Mouse (Mus musculus): Measurements from ENCODE around the gene Fbxw10.
A peak's percentile ranks its signal among the peaks of the same experiment; 100 is the strongest.

The Fbxw10 gene

DNA sequence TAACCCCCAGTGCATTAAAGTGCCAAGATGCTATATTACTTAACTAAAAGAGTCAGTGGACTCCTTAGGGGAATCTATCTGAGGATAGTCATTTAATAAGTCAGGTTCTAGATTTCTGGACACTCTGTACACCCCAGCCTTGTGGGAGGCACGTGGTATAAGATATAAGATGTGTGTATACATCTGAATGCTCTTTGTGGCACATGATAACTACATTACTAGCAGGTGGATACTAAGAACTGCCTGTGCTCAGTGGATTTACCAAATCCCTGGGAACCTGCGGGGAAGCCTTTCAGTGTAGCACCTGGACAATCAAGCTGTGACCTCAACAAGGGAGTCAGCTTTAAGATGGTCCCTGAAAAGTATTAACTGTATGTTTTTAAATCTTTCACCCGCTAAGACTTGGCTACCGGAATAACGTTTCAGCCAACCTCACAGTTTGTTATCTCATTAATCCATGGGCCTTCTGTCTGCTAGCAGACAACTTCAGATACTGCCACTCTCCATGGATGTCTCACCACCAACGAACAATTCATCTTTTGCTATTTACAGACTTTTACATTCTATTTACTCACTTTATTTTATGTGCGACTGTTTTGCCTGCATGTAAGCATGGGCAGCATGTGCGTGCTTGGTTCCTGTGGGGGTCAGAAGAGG, 23.0 kb downstream of the Fbxw10 start:
- H3K27me3 ChIP-seq (ENCODE audit: control insufficient read depth, insufficient read depth, low read length, poor library complexity, severe bottlenecking) = no peaks in the 10 kb centered on the region
- H3K36me3 ChIP-seq (ENCODE audit: control insufficient read depth, insufficient read depth, low read length, poor library complexity, severe bottlenecking) = no peaks in the 10 kb centered on the region
- no peak for DNase-seq (ENCODE audit: low read depth, low spot score)

DNA sequence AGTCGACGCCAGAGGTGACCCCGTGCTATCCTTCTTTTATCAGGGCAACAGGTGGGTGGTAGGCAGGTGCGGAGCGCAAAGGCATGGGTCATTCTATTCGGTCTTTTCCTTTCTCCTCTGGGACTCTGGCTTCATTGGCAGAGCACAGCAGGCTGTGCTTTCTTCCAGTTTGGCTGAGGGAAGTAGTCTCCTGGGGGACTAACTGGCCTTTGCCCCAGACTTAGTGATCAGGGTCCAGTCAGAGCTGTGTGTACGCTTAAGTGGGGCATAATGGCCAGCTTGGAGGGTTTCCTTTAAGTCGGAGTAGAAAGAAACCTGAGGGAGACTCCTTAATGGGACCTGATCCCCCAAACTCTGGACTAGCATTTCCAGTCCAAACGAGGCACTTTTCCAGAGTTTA, 26.6 kb downstream of the Fbxw10 start:
- DNase-seq (ENCODE audit: low read depth, low spot score) = no peak
- Histone ChIP-seq H3K27me3 (ENCODE audit: control insufficient read depth, insufficient read depth, low read length, poor library complexity, severe bottlenecking) (no peaks in the 10 kb centered on the region), H3K36me3 (ENCODE audit: control insufficient read depth, insufficient read depth, low read length, poor library complexity, severe bottlenecking) (no peaks in the 10 kb centered on the region)

DNA sequence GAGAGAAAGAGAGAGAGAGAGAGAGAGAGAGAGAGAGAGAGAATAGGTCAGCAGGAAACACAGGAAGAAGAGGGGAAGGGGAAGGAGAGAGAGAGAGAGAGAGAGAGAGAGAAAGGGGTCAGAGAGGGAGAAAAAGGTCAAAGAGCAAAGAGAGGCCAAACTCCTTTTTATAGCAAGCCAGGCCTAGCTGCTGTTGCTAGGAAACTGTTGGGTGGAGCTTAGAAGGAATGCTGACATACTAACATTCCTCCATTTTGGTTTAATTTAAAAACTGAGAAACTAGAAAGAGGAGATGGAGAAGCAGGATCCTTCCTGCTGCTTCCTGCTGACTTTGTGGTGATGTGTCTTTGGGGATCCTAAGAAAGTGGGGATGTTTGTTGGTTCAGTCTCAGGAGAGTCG, 28.8 kb downstream of the Fbxw10 start:
- no peaks in the 10 kb centered on the region for H3K27me3 ChIP-seq (ENCODE audit: control insufficient read depth, insufficient read depth, low read length, poor library complexity, severe bottlenecking)
- DNase-seq (ENCODE audit: low read depth, low spot score) = no peak
- H3K36me3 ChIP-seq (ENCODE audit: control insufficient read depth, insufficient read depth, low read length, poor library complexity, severe bottlenecking) = no peaks in the 10 kb centered on the region

DNA sequence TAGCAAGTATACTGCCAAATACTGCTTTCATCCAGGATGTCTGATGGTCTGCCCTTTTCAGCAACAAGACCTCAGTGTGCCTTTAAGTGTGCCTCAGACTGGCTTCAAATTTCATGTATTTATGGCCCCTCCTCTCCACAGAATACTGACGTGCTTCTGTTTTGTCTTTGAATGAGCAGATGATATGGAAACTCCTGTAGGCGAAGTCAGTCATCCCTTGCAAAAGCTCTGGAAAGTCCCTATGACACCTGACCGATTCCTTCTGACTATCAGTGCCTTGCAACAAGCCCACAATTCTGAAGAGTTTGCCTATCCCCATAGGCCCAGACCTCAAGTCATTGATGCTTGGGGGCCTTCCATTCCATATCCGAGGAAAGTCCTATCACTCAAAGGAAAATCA, 29.6 kb downstream of the Fbxw10 start:
- Histone ChIP-seq H3K27me3 (ENCODE audit: control insufficient read depth, insufficient read depth, low read length, poor library complexity, severe bottlenecking) (no peaks in the 10 kb centered on the region), H3K36me3 (ENCODE audit: control insufficient read depth, insufficient read depth, low read length, poor library complexity, severe bottlenecking) (no peaks in the 10 kb centered on the region)
- peak; percentile 40 for DNase-seq (ENCODE audit: low read depth, low spot score)

DNA sequence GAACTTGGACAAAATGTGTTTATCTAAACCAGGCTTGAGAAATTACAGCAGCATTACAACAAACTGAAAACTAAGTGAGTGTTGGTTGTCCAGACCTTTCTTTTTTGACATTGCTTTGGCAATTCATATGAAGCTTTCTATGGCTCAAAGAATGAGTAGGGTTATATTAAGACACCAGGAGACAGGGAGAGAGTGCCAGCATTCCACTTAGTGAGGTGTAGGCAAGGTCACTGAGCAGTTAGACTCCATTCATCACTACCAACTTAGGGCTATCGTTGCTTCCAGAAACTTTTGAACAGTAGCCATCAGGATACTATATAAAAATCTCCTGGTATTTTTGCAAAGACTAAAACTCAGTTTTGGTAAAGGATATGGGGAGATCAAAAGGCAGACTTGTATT, 30.5 kb downstream of the Fbxw10 start:
- Histone ChIP-seq H3K36me3 (ENCODE audit: control insufficient read depth, insufficient read depth, low read length, poor library complexity, severe bottlenecking) (no peaks in the 10 kb centered on the region), H3K27me3 (ENCODE audit: control insufficient read depth, insufficient read depth, low read length, poor library complexity, severe bottlenecking) (no peaks in the 10 kb centered on the region)
- DNase-seq (ENCODE audit: low read depth, low spot score) = no peak

DNA sequence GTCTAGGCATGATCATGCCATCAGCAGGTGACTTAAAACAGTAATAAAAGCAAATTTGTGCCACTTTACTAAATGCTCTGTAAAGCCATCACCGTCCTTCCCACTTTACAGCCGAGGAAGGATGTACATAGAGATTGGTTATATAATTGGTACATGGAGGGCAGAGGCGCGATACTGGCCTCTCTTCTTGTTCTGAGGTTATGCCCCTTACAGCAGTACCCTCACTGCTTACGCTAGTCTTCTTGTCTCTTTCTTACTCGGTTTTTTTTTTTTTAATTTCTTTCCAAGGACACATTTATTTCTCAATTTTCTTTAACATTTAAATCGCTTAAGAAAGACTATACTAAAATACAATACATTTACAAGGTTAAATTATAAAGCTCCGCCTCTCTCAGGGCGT, 31.9 kb downstream of the Fbxw10 start:
- H3K27me3 ChIP-seq (ENCODE audit: control insufficient read depth, insufficient read depth, low read length, poor library complexity, severe bottlenecking) = no peaks in the 10 kb centered on the region
- DNase-seq (ENCODE audit: low read depth, low spot score) = peak; percentile 33
- H3K36me3 ChIP-seq (ENCODE audit: control insufficient read depth, insufficient read depth, low read length, poor library complexity, severe bottlenecking) = peaks cover 2% of the 10 kb centered on the region; the same call in 1 of the 2 replicates

DNA sequence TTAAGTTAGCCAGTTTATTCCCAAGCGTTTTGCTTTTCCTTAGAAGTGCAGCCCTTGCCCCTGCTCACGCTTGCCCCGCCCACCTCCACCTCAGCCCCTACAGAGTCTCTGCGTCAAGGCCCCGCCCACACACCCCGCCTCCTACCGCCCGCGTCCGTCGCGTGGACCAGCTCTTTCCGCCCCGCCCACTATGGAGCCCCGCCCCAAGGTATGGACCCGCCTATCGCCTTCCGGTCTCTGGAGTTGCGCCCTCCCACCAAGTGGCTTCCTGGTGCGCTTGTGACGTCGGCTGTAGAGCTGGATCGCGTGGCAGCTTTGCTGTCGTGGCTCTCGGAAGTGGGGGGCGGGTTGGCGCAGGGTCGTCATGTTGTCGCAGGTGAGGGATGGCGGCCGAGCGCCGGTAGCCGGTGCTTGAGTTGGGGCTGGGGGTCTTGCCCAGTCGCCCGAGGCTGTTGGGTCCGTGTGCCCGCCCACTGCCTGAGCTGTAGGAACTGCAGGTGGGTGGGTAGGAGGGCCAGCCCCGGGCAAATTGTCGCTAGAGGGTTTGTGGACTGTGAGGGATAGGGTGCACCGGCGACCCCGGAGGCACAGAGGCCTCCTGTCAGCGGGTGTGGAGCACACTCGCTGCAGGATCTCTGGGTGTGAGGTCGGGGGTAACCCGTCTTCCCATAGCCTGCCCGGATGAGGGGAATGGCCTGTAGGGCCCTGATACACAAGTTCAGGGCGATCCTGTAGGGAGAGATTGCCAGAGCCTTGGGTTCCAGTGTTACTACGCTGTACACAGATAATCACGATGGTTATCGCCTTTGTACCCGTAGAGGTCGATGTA, 32.6 kb downstream of the Fbxw10 start, which contains the start of gene Tvp23b:
TSS of gene Tvp23b (plus strand) at position 236 of the 829 bp plus-strand sequence.
- peaks cover 5% of the 10 kb centered on the region; the same call in 1 of the 2 replicates for H3K36me3 ChIP-seq (ENCODE audit: control insufficient read depth, insufficient read depth, low read length, poor library complexity, severe bottlenecking)
- no peaks in the 10 kb centered on the region for H3K27me3 ChIP-seq (ENCODE audit: control insufficient read depth, insufficient read depth, low read length, poor library complexity, severe bottlenecking)
- DNase-seq (ENCODE audit: low read depth, low spot score) = peak; percentile 99

DNA sequence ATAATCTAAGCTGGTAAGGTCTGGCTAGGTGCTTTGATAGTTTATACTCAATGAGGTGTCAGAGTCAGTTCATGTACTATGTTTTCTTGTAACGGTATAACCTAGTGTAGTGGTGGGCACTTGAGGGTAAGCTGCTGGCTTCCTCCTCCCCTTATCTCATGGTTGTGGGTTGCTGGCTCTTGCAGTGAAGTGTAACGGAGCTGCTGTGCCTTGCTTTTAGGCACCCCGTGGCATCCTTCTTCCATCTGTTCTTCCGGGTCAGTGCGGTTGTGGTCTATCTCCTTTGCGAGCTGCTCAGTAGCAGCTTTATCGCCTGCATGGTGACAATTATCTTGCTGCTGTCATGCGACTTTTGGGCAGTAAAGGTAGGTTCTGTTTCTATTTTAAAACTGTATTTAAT, 36.5 kb downstream of the Fbxw10 start:
- Histone ChIP-seq H3K27me3 (ENCODE audit: control insufficient read depth, insufficient read depth, low read length, poor library complexity, severe bottlenecking) (no peaks in the 10 kb centered on the region), H3K36me3 (ENCODE audit: control insufficient read depth, insufficient read depth, low read length, poor library complexity, severe bottlenecking) (peaks cover 11% of the 10 kb centered on the region)
- no peak for DNase-seq (ENCODE audit: low read depth, low spot score)

DNA sequence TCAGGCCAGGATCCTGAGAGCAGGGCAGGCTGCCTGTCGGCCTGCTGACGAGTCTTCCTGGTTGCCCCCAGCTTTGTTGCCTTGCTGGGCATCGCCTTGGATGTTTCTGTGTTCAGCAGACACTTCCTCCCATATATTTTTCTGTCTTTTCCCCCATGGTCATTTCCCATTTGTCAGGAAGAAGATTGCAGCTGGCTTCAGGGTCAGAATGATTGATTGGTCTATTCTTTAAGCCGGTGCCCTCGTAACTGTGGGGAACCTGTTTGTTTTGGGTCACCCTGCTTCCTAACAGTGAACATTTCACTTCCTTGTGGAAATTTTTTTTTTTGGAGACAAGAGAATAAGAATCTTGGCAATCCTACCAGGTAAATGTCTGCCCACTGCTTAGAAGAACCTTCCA, 38.5 kb downstream of the Fbxw10 start:
- DNase-seq (ENCODE audit: low read depth, low spot score) = no peak
- no peaks in the 10 kb centered on the region for H3K27me3 ChIP-seq (ENCODE audit: control insufficient read depth, insufficient read depth, low read length, poor library complexity, severe bottlenecking)
- H3K36me3 ChIP-seq (ENCODE audit: control insufficient read depth, insufficient read depth, low read length, poor library complexity, severe bottlenecking) = peaks cover 11% of the 10 kb centered on the region

DNA sequence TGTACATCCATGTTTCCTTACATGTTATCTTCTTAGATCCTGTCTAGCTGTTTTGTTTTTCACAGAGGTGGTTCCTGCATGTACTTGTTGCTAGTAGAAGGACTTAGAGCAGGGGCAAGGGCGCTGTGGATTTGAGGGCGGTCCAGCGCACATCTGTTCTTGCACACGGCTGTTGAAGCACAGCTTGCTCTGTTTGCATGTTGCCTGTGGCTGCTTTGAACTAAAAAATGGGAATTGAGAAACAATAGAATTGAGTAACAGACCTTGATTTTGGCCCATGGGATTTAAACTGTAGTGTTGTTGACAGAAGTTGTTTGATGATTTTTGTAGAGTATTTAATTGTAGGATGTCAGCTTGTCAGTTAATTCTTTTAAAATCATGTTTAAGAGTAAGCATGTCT, 43.9 kb downstream of the Fbxw10 start:
- no peak for DNase-seq (ENCODE audit: low read depth, low spot score)
- Histone ChIP-seq H3K27me3 (ENCODE audit: control insufficient read depth, insufficient read depth, low read length, poor library complexity, severe bottlenecking) (no peaks in the 10 kb centered on the region), H3K36me3 (ENCODE audit: control insufficient read depth, insufficient read depth, low read length, poor library complexity, severe bottlenecking) (peaks cover 8% of the 10 kb centered on the region)

DNA sequence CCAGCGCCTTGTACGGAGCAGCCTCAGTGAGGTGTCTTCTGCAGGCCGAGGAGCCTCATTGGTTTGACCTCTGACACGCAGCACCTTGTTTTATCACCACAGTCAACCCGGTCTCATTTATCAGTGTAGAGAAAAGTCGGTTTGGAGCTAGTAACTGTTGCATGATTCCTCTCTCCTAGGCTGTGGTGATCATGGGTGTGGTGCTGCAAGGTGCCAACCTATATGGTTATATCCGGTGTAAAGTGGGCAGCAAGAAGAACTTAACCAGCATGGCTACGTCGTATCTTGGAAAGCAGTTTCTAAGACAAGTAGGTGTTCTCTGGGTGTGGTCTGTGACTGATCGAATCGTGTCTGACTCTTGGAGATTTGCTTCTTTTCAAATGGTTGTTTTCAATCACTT, 44.9 kb downstream of the Fbxw10 start:
- no peak for DNase-seq (ENCODE audit: low read depth, low spot score)
- no peaks in the 10 kb centered on the region for H3K27me3 ChIP-seq (ENCODE audit: control insufficient read depth, insufficient read depth, low read length, poor library complexity, severe bottlenecking)
- H3K36me3 ChIP-seq (ENCODE audit: control insufficient read depth, insufficient read depth, low read length, poor library complexity, severe bottlenecking) = peaks cover 4% of the 10 kb centered on the region

DNA sequence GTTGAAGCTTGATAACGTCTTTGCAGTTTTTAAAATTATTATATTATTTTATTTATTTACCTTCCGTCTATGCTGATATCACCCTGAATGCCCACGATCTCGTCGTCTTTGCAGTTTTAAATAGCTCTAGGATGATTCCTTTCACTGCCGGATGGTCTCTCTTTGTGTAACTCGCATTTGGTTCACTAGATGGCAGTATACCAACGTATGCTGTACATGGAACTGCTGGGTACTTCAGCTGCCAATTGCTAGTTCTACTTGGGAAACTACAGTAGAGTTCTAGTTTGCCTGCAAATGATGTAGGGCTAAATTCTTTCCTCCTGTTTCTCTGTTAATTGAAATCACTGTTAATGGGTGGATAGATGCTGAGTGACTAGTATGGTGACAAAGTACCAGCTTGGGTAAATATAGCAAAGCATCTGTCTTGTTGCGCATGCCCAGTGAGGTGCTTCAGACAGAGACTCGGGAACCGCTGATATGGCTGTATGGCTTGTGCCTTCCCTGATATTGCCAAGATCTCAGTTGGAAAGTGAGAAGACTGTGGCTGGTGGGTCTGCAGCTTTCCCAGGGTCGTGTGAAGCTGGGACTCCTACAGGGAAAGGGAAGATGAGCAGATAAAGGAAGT, 54.9 kb downstream of the Fbxw10 start:
- peak; percentile 81 for DNase-seq (ENCODE audit: low read depth, low spot score)
- Histone ChIP-seq H3K36me3 (ENCODE audit: control insufficient read depth, insufficient read depth, low read length, poor library complexity, severe bottlenecking) (no peaks in the 10 kb centered on the region), H3K27me3 (ENCODE audit: control insufficient read depth, insufficient read depth, low read length, poor library complexity, severe bottlenecking) (no peaks in the 10 kb centered on the region)

DNA sequence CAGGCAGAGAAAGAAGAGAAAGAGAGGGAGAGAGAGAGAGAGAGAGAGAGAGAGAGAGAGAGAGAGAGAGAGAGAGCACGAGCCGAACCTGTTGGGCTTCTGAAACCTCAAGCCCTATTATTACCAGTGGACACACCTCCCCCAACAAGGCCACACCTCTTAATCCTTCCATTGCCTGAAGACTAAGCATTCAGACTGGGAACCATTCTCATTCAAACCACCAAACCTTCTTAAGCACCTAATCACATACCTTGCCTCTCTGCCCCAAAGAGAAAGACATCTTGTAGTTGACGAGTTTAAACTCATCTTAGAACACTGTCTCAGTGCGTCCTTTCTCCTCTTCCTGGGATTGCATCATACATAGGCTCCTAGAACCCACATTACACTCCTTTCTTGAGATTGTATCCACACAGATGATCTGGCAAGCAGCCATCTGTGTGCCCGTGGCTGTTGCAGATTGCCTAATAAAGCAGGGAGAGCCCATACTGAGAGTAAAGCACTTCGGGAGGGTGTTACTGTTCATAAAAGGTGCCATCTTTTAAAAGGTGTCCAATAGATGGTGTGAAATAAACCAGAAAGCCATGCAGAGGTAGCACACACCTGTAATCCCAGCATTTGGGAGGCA, 57.1 kb downstream of the Fbxw10 start:
- no peaks in the 10 kb centered on the region for H3K36me3 ChIP-seq (ENCODE audit: control insufficient read depth, insufficient read depth, low read length, poor library complexity, severe bottlenecking)
- DNase-seq (ENCODE audit: low read depth, low spot score) = no peak
- no peaks in the 10 kb centered on the region for H3K27me3 ChIP-seq (ENCODE audit: control insufficient read depth, insufficient read depth, low read length, poor library complexity, severe bottlenecking)

DNA sequence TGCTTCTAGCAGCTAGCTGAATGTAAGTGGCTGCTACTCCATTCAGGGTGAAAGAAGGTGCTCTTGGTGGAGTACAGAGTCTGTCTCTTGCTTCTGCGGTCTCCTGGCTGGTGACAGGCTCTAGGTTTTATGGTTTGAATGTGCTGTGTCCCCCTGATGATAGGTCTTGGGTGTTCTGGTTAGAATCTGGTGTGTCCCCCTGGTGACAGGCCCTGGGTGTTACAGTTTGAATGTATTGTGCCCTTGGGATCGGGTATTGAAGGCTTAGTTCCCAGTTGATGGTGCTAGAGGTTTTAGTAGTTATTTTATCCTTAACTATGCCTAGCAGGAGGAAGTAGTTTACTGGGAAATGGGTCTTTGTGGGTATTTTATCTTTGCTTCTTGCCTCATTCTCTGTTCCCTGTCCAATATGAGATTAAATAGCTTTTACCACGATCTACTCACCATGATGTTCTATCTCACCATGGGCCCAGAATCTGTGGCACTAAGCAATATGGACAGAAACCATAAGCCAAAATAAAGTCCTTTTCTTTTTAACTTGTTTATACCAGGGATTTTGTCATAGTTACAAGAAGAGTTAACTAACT, 62.9 kb downstream of the Fbxw10 start:
- no peaks in the 10 kb centered on the region for H3K27me3 ChIP-seq (ENCODE audit: control insufficient read depth, insufficient read depth, low read length, poor library complexity, severe bottlenecking)
- DNase-seq (ENCODE audit: low read depth, low spot score) = peak; percentile 47
- no peaks in the 10 kb centered on the region for H3K36me3 ChIP-seq (ENCODE audit: control insufficient read depth, insufficient read depth, low read length, poor library complexity, severe bottlenecking)
